Mouse (Mus musculus): ENCODE measurements at regions not wholly inside any gene's neighbourhood (a gene's known extent, or its start where the extent isn't known, plus 50 kb on each side); places are given as distances from the start of the nearest gene placed in this dataset.

DNA sequence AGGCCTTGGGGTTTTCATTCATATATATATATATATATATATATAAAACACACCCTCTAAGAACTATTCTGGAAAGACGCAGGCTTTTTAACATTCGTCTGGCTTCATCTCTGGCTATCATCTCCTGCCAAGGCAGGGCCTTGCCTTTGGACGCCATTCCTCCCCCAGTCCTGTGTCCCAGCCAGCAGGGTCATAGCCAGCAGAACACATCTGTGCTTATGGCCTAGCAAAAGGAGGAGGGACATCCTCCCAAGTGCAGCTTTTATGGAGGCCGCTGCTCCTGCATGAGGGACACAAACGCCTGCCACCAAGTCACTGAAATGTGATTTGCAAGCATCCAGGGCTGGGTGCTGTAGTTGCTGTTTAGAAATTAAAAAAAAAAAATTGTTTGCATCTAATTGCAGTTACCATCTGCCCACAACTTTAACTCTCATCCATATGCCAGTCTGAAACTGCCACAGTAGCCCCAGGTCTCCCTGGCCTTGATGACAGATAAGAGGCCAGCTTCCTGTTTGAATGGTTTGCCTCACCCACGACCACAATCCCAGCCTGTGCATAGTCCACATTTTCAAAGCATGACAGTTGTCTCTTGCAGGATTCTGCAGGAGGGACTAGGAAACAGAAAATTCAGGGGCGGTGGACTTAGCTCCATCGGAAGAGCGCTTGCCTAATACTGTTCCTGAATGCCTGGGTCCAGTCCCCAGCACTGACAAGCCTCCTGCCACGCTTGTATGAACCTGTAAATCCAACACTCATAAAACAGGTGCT lies 108.7 kb downstream of the Dyrk2 start:
- DNase-seq (ENCODE audit: low spot score in 2 of 2): peak; percentile 14 to 28

DNA sequence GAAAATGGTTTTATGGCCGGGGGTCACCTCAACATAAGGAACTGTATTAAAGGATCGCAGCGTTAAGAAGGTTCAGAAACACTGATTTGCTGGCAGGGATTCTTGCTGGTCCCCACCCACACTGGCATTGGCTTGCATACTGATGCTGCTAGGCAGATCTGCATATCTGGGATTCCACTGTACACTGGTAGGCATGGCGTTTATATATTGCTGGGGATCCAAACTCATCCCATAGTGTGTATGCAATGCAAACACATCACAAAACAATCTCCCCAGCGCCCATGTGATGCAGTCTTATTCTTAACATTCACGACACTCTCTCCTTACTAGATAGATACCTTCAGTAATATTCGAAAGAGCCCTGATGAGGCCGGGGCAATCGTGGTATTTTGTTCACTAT lies 105.0 kb downstream of the Dyrk2 start:
- DNase-seq (ENCODE audit: low spot score in 2 of 2): no peak

DNA sequence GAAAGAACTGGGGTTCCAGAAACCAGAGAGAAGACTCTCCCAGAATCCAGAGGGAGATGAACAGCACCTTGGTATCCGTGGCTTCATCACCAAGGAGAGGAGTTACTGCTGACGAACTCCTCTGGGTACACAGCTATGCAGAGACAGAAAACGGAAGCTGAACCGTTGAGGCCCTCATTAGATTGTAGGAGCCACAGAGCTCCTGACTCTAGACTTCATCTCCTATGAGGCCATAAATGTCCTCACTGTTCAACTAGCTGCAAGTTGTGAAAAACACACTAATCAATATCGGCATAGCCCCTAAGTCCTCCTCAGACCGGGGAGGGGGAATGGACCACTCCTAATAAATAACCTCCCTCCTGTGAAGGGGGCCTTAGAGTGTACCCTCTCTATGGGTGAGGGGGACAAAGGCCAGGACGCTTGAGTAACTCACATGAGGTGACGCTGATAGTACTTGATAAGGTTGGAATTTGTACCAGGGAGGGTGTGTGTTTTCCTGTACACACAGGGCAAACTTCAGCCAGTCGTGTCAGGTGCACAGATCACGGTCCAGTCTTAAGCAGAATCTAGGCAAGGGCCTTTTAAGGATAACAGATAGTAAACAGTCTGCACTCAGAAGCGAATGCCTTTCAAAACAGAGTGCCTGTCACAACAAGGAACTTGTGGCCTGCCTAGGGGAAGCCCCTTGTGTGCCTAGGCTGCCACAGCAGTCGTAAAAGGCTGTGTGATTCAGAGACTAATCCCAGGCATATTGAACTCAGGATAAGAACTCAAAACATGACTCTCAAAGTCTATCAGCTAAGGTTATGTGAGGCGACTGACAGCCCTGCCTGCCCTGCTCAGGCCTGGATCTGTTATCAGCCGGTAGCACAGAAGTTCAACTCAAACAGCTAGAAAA lies 104.2 kb downstream of the Dyrk2 start:
- DNase-seq (ENCODE audit: low spot score in 2 of 2): no peak

DNA sequence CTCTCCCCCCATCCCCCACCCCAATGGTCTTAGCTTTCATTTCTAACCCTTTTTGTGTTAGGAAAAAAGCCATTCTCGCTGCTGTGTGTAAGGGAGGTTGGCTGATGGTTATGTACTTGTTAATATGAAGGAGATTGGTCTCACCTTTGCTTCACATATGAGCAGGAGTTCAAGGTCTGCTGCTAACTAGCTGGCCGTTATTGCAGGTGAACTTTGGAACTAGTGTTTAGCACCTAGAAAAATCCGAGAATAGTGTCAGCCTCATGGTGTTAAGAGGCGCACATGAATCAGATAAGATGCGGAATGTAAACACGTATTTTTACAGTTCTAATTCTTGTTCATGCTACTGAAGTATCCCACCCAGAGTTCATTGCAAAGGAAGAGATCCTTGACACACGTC lies 103.2 kb downstream of the Dyrk2 start:
- DNase-seq (ENCODE audit: low spot score in 2 of 2): no peak

DNA sequence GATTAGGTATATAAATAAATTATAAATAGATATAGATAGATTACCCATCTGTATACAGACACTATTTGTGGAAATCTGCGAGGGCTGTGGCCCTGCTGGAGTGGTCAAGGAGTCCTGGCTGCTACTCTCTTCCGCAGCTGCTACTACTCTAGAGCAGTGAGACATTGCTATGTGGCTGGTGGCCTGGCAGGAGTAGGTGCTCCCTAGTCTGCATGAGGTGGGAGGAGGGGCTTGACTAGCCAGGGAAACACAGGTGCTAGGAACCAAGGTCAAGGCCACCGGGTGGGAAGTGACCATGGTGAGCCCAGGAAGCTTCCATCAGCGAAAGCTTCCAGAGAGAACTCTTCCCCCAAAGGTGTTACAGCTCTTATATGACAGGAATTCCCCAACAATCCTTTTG lies 100.3 kb downstream of the Dyrk2 start:
- DNase-seq (ENCODE audit: low spot score in 2 of 2): no peak

DNA sequence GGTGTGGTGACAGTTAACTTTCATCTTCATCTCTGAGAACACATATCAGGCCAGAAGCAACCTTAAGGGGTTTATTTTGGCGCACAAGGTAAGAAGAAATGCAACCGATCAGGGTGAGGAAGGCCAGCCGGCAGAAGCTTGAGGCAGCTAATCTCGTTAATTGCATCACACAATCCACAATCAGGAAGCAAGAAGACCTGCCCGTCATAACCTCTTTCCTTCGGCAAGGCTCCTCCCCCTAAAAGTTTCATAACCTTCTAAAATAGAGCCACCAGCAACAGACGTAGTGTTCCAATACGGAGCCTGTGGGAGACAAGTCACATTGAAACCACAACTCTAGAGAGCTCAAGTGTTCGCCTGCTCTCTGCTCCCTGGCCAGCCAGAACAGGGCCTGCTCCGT lies 91.4 kb downstream of the Dyrk2 start:
- DNase-seq (ENCODE audit: low spot score in 2 of 2): no peak

DNA sequence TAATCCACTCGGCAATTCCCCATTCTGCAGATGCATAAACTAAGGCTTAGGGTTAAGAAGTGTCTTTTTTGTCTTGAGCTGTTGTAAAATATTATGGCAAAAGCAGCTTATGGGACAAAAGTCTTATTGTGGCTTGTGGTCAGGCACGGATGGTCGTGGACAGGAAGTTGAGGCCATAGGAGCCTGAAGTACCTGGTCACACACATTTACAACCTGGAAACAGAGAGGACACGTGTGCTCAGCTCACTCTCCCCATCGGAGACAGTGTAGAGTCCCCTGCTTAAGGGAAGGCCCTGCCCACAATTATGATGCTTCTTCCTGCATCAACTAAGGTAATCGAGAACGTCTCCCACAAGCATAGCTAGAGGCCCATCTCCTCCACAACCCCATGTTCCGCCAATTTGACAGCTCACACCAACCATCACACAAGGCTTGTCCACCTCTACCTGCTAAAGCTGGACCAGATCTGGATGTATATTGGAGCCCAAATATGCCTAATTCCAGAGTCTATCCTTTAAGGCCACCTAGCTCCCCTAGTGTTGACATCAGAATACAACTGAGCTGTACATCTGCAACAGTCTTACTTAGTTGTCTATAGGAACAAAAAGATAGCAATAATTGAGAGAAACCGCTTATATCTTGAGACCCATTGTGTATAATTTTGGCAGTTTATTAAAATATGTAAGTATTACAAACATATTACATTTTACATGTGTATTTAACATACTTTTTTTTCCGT lies 89.0 kb downstream of the Dyrk2 start:
- DNase-seq (ENCODE audit: low spot score in 2 of 2): no peak

DNA sequence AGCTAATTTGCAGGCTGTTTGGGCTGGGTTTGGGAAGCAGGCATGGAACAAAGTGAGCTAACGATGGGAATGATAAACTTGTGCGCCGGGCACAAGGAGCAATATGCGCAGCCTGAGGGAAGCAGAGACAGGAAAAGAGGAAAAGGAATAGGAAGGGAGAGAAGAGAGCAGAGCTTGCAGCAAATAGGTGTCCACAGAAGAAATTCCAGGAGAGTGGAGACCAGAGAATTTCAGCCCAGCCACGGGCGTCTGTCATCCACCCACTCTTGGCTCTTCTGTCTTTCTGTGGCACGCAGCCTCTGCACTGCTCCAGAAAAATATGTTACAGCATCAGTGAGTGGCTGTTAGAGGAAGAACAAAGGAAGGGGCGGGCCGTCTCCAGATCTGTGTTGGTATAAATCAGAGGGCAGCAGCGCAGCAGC lies 88.2 kb downstream of the Dyrk2 start:
- DNase-seq (ENCODE audit: low spot score in 2 of 2): no peak

DNA sequence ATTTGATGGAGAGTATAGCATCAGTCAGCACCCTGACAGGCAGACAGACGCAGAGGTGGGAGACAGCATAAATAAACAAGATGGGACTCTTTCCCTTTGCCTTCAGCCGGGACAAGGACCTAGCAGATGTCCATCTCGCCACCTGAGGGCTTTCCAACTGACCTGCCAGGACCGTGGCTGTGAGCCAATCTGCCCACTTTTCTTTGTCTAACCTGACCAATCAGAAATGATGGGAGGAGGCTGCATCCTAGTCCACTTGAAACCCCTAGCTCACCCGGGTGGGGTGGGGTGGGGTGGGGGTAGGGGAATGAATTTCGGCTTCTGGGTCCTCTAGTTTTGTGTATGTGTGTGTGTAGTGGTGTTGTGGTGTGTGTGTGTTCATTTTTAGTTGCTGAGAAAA lies 87.4 kb downstream of the Dyrk2 start:
- no peak for DNase-seq (ENCODE audit: low spot score in 2 of 2)

DNA sequence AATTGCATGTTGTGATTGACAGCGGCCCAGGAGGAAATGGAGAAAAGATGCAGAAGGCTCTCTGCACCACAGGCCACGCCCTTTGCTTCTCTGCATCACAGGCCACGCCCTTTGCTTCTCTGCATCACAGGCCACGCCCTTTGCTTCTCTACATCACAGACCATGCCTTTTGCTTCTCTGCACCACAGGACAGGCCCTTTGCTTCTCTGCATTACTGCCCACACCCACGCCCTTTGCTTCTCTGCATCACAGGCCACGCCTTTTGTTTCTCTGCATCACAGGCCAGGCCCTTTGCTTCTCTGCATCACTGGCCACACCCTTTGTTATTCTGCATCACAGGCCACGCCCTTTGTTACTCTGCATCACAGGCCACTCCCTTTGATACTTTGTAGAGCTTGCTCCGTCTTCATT lies 82.7 kb downstream of the Dyrk2 start:
- no peak for DNase-seq (ENCODE audit: low spot score in 2 of 2)

DNA sequence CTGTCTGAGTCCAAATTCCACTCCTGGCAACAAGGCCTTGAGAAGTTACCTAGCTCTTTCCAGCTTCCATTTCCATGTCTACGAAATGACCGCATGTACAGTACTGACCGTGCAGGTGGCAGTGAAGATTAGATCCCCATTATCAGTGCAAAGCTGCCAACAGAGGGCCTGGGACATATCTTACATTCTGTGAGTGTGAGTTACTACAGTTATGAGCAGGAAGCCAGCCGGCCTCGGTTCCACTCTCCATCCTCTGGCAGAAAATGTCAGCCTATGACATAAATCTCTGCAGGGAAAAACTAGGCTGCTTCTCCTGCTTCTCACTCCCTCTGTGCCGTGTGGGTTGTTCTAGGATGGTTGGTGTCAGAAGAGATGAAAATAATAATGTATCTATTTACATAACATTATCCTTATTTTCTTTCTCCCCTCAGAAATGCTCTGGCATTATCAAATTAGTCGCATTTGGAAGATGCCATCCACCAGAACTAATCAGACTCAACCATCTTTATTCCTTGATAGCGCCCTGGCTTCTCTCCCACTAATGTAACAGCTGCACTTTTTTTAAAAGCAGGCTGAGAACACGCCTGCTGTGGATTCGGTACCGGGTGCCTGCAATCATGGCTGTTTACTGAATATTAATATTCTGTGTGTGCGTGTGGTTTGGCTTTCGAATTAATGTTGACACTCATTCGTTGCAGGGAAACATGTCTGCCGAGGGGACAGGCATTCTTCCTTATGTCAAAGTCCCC lies 77.5 kb downstream of the Dyrk2 start:
- no peak for DNase-seq (ENCODE audit: low spot score in 2 of 2)

DNA sequence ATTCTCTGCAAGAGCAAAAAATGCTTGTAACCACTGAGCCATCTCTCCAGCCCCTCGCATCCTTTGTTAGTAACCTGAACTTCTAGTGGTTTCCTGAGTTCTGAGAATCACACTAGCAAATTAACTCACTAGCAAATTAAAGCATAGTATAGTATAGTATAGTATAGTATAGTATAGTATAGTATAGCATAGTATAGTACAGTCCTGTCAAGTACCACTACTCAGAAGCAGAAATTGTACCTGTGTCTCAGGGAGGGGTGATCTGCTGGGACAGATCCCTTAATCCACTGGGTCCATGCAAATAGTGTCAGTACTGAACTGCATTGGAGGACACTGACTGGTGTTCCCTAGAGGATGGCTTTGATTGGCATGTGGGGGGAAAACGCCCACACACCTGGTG lies 76.2 kb downstream of the Dyrk2 start:
- no peak for DNase-seq (ENCODE audit: low spot score in 2 of 2)

DNA sequence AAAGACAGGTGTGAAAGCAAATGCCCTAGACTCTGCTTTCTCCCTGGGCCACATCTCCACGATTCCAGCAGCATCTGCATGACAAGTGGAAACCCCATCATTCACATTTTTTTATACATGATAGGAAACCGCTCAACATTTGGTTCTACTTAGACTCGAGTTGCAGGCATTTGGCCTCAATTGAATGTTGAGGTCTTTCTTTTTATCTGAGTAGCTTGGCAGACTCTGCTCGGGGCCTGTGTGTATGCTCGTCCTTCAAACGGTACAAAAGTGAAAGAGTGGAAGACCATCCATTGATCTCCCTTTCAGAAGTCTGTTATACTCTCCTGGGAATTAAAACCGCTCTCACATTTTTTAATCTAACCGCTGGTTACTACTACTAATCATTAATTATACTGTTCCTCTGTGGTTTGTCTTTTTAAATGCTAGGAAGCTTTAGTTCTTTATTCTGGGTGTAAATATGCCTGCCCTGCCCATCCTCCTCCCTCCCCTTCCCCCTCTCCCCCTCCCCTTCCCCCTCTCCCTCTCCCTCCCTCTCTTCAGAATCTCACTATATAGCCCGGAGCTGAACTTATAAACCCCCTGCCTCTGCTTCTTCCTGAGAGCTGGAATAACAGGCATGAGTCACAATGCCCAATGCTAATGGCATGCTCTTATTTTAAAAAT lies 75.5 kb downstream of the Dyrk2 start:
- no peak for DNase-seq (ENCODE audit: low spot score in 2 of 2)

DNA sequence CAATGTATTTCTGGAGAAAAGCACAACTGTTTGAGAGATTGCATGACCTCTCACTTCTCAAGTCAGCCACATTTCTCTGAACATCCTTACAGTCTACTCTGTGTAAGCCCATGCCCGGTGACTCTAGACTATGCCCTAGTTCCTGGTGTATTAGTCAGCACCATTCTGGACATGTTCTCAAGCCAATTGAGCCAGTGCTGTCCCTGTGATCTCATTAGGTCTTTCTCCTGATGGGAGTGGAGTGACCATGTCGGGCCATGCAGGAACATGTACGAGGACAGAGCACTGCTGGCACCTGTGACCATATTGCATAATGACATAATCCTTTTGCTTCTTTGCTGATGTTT lies 75.0 kb downstream of the Dyrk2 start:
- no peak for DNase-seq (ENCODE audit: low spot score in 2 of 2)

DNA sequence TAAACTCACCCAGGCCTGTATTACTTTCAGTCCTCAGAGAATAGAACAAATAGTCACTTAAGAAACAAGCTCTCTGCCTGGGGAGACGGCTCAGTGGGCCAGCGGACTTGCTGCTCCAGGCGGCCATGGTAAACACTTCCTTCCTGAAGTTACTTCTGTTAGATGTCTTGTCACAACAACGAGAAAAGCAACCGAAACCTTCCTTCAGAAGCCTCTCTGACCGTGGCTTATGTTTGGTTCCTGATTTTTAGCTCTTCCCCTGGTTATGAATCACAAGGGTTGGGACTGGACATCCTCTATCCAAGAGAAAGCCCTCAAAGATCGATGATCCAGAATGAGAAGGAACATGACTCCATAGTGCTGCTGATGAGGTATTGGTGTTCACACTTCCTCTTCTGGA lies 73.5 kb downstream of the Dyrk2 start:
- no peak for DNase-seq (ENCODE audit: low spot score in 2 of 2)

DNA sequence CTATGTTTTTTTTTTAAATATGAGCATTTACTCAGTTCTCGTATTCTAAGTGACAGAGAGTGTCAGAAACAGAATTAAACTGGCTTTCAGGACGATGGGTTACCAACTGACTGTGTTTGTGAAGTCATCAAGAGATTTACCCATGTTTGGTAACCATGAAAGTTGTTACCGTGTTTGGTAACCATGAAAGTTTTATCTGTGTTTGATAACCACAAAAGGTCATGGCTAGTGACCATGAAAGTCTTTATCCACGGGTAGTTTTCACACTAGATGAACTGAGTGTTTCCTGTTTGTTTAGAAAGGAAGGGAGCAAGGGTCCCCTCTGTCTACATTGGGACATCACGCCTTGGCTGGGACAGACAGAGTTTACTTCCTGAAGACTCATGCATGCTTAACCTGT lies 72.8 kb downstream of the Dyrk2 start:
- no peak for DNase-seq (ENCODE audit: low spot score in 2 of 2)

DNA sequence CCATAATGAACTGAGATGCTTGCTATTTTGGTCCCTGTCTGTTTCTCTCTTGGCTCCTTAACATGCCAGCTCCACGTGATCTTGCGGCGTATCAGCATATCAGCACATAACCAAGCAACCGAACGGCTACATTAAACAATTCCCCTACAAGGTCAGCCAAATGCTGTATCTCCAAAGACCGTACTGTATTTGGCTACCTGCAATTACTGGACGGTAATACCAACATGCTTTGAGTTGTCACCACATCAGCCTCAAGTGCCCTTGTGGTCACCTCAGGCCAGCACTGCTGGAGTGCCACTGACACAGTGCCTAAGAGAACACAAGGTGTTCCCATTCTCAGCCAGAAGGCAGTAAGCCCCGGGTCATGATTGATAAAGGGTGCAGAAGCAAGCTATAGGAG lies 70.2 kb downstream of the Dyrk2 start:
- DNase-seq (ENCODE audit: low spot score in 2 of 2): no peak

DNA sequence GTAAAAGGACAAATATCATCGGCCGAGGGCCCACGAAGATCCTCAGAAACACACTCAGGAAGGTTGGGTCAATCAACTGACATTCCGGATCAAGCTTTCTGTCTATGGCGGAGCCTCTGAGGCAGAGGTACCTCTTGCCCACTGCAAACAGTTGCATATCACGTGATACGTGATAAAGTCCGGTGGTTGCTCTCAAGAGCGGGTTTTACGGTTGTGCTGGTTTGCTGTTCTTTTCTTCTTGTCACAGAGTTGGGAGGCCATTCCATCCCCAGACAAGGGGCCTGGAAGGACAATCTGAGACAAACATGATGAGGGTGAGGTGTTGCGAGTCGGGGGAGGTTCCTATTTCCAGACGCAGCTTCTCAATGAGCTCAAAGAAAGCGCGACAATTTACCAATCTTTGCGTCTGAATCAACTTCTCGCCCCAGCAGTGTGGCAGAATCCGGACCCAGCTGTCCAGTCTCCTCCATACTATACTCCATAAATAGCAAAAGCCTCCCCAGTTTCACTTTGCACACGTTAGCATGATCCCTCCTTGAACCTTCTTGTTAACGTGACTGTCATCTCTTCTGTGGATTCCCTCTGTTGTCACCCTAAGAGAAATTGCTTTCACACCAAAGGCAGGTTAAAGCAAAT lies 66.0 kb downstream of the Dyrk2 start:
- no peak for DNase-seq (ENCODE audit: low spot score in 2 of 2)

DNA sequence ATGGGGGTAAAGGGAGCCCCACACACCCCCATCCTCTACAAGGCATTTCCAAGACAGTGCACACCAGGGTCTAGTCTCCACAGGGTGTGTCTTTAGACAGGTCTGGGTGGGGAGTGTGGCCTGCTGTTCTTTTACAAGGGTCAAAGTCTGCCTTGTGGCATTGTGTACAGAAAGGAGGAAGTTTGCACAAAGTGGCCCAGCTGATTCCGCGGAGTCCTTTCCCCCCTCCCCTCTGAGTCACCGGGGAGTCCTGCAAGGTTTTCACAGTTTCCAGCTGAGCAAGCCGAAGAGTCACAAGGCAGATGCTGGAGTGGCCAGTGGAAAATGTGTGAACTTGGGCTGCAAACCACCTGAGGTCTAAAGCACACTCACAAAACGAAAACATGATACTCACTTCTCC lies 65.4 kb downstream of the Dyrk2 start:
- DNase-seq (ENCODE audit: low spot score in 2 of 2): no peak

All from gastrocnemius, adult 8-10 months (tissue).